Mouse (Mus musculus): ENCODE data around the gene Irak3. TPM values are rescaled to one million over a fixed set of nuclear protein-coding genes. Genes with fewer than 3 reads are reported as not detected.
"Not testable (repeated sequence)": the region's sequence is repeated elsewhere in the genome, so short reads cannot be mapped to it uniquely, and the experiment has no call there.

Irak3 gene
- total and polyA plus RNA-seq, 3 experiments: 0.01 to 0.16 TPM; not detected in 1

- peaks cover 9% of the 10 kb centered on the region; the same call in 1 of the 2 replicates for H3K4me1 ChIP-seq (ENCODE audit: insufficient read depth, low read depth, low read length)
- no peak for DNase-seq (ENCODE audit: low spot score)
- H3K36me3 ChIP-seq (replicated peaks): peaks cover 72% of the 10 kb centered on the region
- ATAC-seq (ENCODE audit: extremely low read depth, insufficient number of reproducible peaks, low FRiP score, poor library complexity, severe bottlenecking): no peak
- H3K4me3 ChIP-seq (ENCODE audit: low read depth, low read length): no peak overlapping the region
- no peaks in the 10 kb centered on the region for H3K27me3 ChIP-seq (ENCODE audit: insufficient read depth, low read length)
- no peaks in the 10 kb centered on the region for H3K9me3 ChIP-seq (replicated peaks)
- TF ChIP-seq POLR2AphosphoS5 (IDR thresholded peaks at IDR 0.05; ENCODE audit: insufficient replicate concordance, low read depth, low read length) (no peak), TAL1 (conservative IDR thresholded peaks at IDR 0.05; ENCODE audit: low read depth, low read length) (no peak), GATA1 (IDR thresholded peaks at IDR 0.05; ENCODE audit: borderline replicate concordance, low read length) (no peak), CTCF (IDR thresholded peaks at IDR 0.05; ENCODE audit: low read depth, low read length) (no peak), GATA2 (IDR thresholded peaks at IDR 0.05; ENCODE audit: borderline replicate concordance, low read depth, low read length) (no peak)
Measured at GRCm38 (mm10) chr10:120219578-120220359, 17.8 kb upstream of the Irak3 start.

GRCm38 (mm10) chr10:120218996-120219395 is 17.1 kb upstream of the Irak3 start:
- TF ChIP-seq GATA2 (IDR thresholded peaks at IDR 0.05; ENCODE audit: borderline replicate concordance, low read depth, low read length) (no peak), POLR2AphosphoS5 (IDR thresholded peaks at IDR 0.05; ENCODE audit: insufficient replicate concordance, low read depth, low read length) (no peak), GATA1 (IDR thresholded peaks at IDR 0.05; ENCODE audit: borderline replicate concordance, low read length) (no peak), CTCF (IDR thresholded peaks at IDR 0.05; ENCODE audit: low read depth, low read length) (no peak), TAL1 (conservative IDR thresholded peaks at IDR 0.05; ENCODE audit: low read depth, low read length) (no peak)

GRCm38 (mm10) chr10:120217099-120217498 is 15.2 kb upstream of the Irak3 start:
- ATAC-seq (ENCODE audit: extremely low read depth, insufficient number of reproducible peaks, low FRiP score, poor library complexity, severe bottlenecking); DNase-seq (ENCODE audit: low spot score); H3K4me3 ChIP-seq (ENCODE audit: low read depth, low read length); H3K4me1 ChIP-seq (ENCODE audit: insufficient read depth, low read depth, low read length); H3K27me3 ChIP-seq (ENCODE audit: insufficient read depth, low read length); H3K9me3 ChIP-seq (replicated peaks): not testable (repeated sequence)
- H3K36me3 ChIP-seq (replicated peaks): peaks cover 71% of the 10 kb centered on the region

More at GRCm38 (mm10) chr10:120218996-120219395, 17.1 kb upstream of the Irak3 start:
- ATAC-seq (ENCODE audit: extremely low read depth, insufficient number of reproducible peaks, low FRiP score, poor library complexity, severe bottlenecking) (no peak), DNase-seq (ENCODE audit: low spot score) (no peak)
- Histone ChIP-seq H3K4me1 (ENCODE audit: insufficient read depth, low read depth, low read length) (peaks cover 9% of the 10 kb centered on the region; the same call in 1 of the 2 replicates), H3K36me3 (replicated peaks) (peaks cover 72% of the 10 kb centered on the region), H3K9me3 (replicated peaks) (no peaks in the 10 kb centered on the region), H3K4me3 (ENCODE audit: low read depth, low read length) (no peak overlapping the region), H3K27me3 (ENCODE audit: insufficient read depth, low read length) (no peaks in the 10 kb centered on the region)

- peaks cover 4% of the 10 kb centered on the region for H3K9me3 ChIP-seq (replicated peaks)
- peak overlapping the region; percentile 100; the same call in 1 of the 2 replicates for H3K4me3 ChIP-seq (ENCODE audit: low read depth, low read length)
- no peaks in the 10 kb centered on the region for H3K27me3 ChIP-seq (ENCODE audit: insufficient read depth, low read length)
- ATAC-seq (ENCODE audit: extremely low read depth, insufficient number of reproducible peaks, low FRiP score, poor library complexity, severe bottlenecking) (no peak), DNase-seq (ENCODE audit: low spot score) (no peak)
- TF ChIP-seq GATA1 (IDR thresholded peaks at IDR 0.05; ENCODE audit: borderline replicate concordance, low read length) (no peak), GATA2 (IDR thresholded peaks at IDR 0.05; ENCODE audit: borderline replicate concordance, low read depth, low read length) (no peak), POLR2AphosphoS5 (IDR thresholded peaks at IDR 0.05; ENCODE audit: insufficient replicate concordance, low read depth, low read length) (no peak), TAL1 (conservative IDR thresholded peaks at IDR 0.05; ENCODE audit: low read depth, low read length) (no peak), CTCF (IDR thresholded peaks at IDR 0.05; ENCODE audit: low read depth, low read length) (no peak)
- peaks cover 33% of the 10 kb centered on the region for H3K36me3 ChIP-seq (replicated peaks)
- H3K4me1 ChIP-seq (ENCODE audit: insufficient read depth, low read depth, low read length): peaks cover 23% of the 10 kb centered on the region
Measured at GRCm38 (mm10) chr10:120210096-120210495, 8.2 kb upstream of the Irak3 start.

- peaks cover 29% of the 10 kb centered on the region for H3K36me3 ChIP-seq (replicated peaks)
- H3K9me3 ChIP-seq (replicated peaks): peaks cover 4% of the 10 kb centered on the region
- peak overlapping the region; percentile 100 for H3K4me3 ChIP-seq (ENCODE audit: low read depth, low read length)
- H3K27me3 ChIP-seq (ENCODE audit: insufficient read depth, low read length): no peaks in the 10 kb centered on the region
- ATAC-seq (ENCODE audit: extremely low read depth, insufficient number of reproducible peaks, low FRiP score, poor library complexity, severe bottlenecking): peak; percentile 10; the same call in 1 of the 2 replicates
- DNase-seq (ENCODE audit: low spot score): no peak
- H3K4me1 ChIP-seq (ENCODE audit: insufficient read depth, low read depth, low read length): peaks cover 27% of the 10 kb centered on the region
- TF ChIP-seq GATA1 (IDR thresholded peaks at IDR 0.05; ENCODE audit: borderline replicate concordance, low read length) (no peak), TAL1 (conservative IDR thresholded peaks at IDR 0.05; ENCODE audit: low read depth, low read length) (no peak), GATA2 (IDR thresholded peaks at IDR 0.05; ENCODE audit: borderline replicate concordance, low read depth, low read length) (no peak), CTCF (IDR thresholded peaks at IDR 0.05; ENCODE audit: low read depth, low read length) (no peak), POLR2AphosphoS5 (IDR thresholded peaks at IDR 0.05; ENCODE audit: insufficient replicate concordance, low read depth, low read length) (no peak)
Measured at GRCm38 (mm10) chr10:120209539-120209925, 7.6 kb upstream of the Irak3 start.

- Histone ChIP-seq H3K27me3 (ENCODE audit: insufficient read depth, low read length) (no peaks in the 10 kb centered on the region), H3K4me3 (ENCODE audit: low read depth, low read length) (peak overlapping the region; percentile 100), H3K36me3 (replicated peaks) (peaks cover 24% of the 10 kb centered on the region), H3K9me3 (replicated peaks) (peaks cover 4% of the 10 kb centered on the region), H3K4me1 (ENCODE audit: insufficient read depth, low read depth, low read length) (peaks cover 27% of the 10 kb centered on the region)
- ATAC-seq (ENCODE audit: extremely low read depth, insufficient number of reproducible peaks, low FRiP score, poor library complexity, severe bottlenecking) (peak; percentile 73), DNase-seq (ENCODE audit: low spot score) (peak; percentile 65)
- TF ChIP-seq POLR2AphosphoS5 (IDR thresholded peaks at IDR 0.05; ENCODE audit: insufficient replicate concordance, low read depth, low read length) (no peak), GATA2 (IDR thresholded peaks at IDR 0.05; ENCODE audit: borderline replicate concordance, low read depth, low read length) (no peak)
Measured at GRCm38 (mm10) chr10:120208575-120209538, 6.9 kb upstream of the Irak3 start.
